Mouse (Mus musculus) urinary bladder, postnatal 10 days (tissue): ENCODE results near the gene Aplp2.
"Not testable (repeated sequence)": the region's sequence is repeated elsewhere in the genome, so short reads cannot be mapped to it uniquely, and the experiment has no call there.

ENCODE experiments used
- DNase-seq: peaks from one replicate; pipeline ENCODE4 v3.0.0; 2022; ENCODE audit warnings: low spot score

Aplp2 gene

DNA sequence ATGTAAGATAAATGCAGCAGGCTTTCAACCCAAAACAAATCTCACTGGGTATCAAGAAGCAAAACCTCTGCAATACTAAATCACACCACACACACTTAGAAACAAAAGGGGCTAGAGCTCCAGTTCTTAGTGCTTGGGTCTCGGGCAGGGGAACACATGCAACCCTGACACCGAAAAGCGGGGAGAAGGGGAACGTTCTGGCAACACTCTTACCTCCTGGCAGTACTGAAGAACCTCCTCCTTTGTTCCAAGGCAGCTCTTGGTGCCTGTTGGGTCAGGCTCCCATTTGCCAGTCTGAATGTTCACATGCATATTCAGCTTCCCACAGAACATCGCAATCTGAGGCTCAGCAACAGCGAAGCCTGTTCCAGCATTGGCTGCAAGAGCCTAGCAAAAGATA lies 33.9 kb downstream of the Aplp2 start:
- DNase-seq, result no peak

- DNase-seq, result peak; percentile 53
These were observed 35.1 kb downstream of the Aplp2 start for GRCm38 (mm10) chr9:31176379-31177130.

DNA sequence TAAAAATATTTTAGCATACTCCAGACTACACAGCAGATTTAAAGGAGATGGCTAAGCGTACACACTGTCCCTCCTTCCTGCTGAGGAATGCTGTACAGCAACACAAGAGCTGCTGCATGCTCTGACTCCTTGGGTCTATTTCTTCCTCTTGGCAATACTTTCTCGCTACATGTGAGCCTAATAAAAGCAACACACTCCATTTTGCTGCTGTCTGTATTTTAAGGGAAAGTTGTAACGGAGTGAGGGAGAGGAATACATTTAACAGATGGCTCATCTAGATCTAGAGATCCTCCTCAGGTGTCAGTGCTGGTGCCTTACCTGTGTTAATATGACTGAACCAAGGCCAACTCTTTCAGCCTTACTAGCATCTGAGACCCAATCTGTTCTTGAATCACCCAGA lies 35.6 kb downstream of the Aplp2 start:
- no peak for DNase-seq

- no peak for DNase-seq
These were observed 36.3 kb downstream of the Aplp2 start for GRCm38 (mm10) chr9:31175346-31175745.

DNA sequence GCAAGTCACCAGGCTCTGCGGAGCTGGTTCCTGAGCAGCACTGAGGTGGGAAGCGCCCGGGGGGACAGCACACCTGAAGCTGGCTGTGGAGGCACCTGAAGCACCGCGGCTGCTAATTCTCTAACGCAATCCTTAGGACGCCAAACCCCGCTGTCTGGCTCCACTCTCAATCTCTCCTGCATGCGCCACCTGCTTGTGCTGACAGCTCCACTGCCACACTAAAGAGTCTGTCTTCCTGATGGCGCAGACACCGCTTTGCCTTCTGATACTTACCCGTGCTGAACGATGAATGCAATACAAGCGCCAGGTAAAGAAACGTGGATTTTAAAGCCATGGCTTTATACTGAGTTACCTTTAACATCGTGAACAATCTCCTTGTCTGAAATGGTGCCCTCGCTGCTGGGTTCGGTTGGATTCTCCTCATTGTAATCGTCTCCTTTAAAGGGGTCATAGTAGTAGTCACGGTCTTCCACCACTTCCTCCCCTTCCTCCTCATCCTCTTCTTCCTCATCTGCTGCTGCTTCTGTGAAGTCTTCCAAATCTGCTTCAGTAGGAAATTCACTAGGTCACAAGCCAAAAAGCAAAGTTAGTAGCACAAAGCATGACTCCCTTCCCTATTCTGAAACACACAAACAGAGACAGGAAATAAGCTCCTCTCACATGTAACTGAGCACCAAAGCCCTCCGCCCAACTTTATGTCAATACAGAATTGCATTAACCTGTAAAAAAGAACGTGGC lies 43.1 kb downstream of the Aplp2 start:
- DNase-seq, result no peak

GRCm38 (mm10) chr9:31167305-31167704 lies 44.3 kb downstream of the Aplp2 start:
- DNase-seq, result no peak

DNA sequence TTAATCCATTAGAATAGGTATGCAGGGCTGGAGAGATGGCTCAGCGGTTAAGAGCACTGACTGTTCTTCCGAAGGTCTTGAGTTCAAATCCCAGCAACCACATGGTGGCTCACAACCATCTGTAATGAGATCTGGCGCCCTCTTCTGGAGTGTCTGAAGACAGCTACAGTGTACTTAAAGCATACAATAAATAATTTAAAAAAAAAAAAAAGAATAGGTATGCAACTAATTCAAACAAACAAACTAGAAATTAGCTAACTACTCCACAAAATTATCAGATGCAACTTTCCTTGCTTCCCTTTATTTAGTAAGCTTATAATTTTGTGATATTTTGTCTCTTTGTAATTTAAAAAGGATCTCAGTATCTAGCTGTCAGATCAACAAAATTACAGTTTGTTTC lies 46.1 kb downstream of the Aplp2 start:
- DNase-seq, result not testable (repeated sequence)

DNA sequence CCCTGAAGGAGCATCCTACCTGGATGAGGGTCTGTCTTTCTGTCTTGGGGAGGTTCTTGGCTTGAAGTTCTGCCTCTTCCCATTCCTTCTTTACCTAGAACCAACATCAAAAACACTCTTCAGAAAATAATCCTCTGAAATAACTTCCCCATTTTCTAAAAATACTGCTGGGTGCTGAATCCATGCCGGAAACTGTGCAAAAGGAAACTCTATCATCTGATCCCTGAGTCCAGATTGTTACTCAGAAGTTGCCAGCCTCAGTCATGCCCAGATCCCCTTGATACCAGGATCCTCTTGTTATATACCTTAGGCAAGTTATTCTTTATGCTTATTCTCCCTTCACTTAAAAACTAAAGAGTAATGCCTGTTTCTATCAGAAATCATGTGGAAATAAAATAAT lies 48.3 kb downstream of the Aplp2 start:
- DNase-seq, result no peak

DNA sequence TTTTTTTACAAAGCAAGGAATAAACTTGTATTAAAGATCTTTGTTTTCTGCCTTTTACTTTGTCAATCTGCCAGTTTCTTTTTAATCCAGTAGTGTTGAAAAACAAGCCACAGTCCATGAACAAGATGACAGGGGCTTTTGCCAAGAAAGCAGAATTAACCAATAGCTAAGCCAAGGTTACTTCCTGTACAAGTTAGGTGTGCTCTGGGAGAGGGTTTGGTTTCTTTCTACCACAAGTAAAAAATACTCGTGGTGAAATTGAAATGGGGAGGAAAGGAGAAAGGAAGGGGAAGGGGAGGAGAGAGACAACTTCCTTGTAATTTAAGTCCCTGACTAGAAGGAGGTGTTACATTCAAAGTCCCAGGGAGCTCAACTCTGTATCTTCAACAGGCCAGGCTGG lies 48.7 kb downstream of the Aplp2 start:
- no peak for DNase-seq

DNA sequence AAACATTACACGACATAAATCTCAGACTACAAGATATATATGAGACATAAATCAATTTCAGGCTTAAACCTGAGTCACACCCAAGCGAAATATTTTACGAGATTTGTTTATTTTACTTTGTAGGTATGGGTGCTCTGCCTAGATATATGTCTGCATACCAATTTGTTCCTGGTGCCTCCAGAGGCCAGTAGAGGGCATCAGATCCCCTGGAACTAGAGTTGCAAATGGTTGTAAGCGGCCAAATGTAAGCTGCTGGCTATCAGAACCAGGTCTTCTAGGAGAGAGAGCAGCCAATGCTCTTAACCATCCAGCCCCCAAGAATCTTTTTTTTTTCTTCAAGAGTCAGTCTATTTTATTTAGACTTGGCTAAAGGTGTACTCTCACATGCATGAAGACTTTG lies 51.7 kb downstream of the Aplp2 start:
- DNase-seq, result no peak

GRCm38 (mm10) chr9:31156594-31156993 lies 55.0 kb downstream of the Aplp2 start:
- no peak for DNase-seq

GRCm38 (mm10) chr9:31151050-31151449 lies 60.6 kb downstream of the Aplp2 start:
- no peak for DNase-seq

DNA sequence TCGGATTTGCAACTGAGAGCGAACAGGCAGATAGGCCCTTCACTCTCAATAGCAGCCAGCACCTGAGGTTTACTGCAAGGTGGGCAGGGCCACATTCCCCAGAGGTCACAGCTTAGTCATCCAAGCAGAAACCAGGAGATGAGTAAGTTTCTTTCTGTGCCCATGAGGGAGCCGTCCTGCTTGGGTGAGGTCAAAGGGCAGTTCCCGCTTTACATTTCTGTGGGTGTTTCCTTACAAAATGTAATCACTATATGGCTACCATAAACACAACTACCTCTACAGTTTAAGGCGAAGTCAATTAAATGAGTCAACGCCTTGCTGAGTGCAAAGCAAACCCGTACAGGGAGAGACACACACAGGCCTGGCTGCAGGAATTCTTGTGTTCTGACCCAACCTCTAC lies 63.5 kb downstream of the Aplp2 start:
- DNase-seq, result no peak

DNA sequence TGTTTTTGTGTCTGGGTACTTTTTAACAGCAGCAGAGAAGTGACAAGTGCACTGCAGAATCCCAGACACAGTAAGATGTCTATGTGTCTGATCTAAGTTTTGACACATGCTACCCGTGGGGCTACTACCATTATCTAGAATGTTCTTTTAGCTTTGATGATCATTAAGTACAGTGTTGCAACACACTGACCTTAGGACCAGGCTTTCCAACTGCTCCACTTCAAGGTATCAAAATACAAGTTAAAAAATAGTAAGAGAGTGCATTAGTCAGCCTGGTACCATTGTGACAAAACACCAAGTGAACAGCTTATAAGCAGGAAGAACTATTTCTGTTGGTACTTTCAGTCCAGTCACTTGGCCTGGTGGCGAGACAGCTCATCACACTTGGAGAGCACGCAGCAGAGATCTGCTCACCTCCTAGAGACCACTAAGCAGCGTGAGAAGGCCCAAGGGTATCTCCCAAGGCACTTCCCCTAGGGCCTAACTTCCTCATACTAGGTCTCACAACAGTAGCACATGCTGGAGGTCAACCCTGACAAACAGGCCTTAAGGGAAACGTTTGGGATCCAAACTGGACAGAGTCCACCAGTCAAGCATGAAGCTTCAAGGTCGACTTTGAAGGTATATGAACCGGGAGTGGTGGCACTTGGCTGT lies 66.2 kb downstream of the Aplp2 start:
- DNase-seq, result no peak

GRCm38 (mm10) chr9:31142924-31143323 lies 68.7 kb downstream of the Aplp2 start:
- DNase-seq, result no peak

- DNase-seq, result no peak
These were observed 78.5 kb downstream of the Aplp2 start for GRCm38 (mm10) chr9:31133131-31133530.

GRCm38 (mm10) chr9:31131205-31131968 lies 80.2 kb downstream of the Aplp2 start, which contains the start of gene St14:
TSS of gene St14 (minus strand) at chr9:31131853.
- no peak for DNase-seq

DNA sequence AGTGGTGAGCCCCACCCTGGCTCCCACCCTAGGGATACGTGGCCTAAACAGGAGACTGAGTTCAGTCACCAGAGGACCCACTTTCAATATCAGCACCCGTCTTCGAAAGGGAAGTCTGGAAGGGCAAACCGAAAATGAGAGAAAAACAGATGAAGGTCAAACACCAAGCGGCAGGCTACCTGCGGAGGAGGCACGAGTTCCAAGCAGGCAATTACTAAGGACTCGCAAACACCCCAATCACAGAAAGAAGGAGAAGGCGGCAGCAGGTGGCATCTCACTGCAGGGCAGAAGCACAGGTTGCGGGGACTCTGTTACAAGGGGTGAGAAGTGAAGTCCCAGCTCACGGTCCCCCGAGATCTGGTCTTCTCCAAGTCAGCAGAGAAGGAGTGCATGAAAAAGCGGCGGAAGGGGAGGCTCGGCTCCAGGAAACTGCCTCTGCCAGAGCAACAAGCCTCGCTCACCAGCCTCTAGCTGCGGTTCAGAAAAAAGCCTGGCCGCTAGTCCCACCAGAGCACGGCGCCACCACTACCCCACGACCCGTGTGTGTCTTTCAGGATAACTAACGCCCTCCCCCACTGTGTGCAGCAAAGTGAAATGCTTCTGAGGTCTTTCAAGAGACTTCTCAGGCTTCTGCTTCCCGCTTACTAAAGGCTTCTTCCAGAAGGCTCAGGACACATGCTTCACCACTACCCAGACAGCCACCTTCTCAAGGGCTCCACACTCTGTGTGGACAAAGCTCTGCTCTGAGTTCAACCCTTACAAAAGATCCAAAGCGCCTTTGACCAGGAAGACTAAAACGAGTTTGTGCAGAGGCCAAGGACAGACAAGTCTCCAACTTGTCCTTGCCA lies 81.0 kb downstream of the Aplp2 start:
- no peak for DNase-seq

GRCm38 (mm10) chr9:31129956-31130355 lies 81.7 kb downstream of the Aplp2 start:
- no peak for DNase-seq

GRCm38 (mm10) chr9:31127876-31128465 lies 83.6 kb downstream of the Aplp2 start:
- no peak for DNase-seq

GRCm38 (mm10) chr9:31126079-31126478 lies 85.5 kb downstream of the Aplp2 start:
- DNase-seq, result no peak
